Mouse (Mus musculus): ENCODE data around the gene Slc5a10.
"Not testable (repeated sequence)": the region's sequence is repeated elsewhere in the genome, so short reads cannot be mapped to it uniquely, and the experiment has no call there.

Slc5a10 gene

GRCm38 (mm10) chr11:61649626-61650025 lies 71.0 kb downstream of the Slc5a10 start:
- DNase-seq (ENCODE audit: low spot score in 2 of 2): no peak

- no peak for DNase-seq (ENCODE audit: low spot score in 2 of 2)
Measured at GRCm38 (mm10) chr11:61649163-61649580, 71.5 kb downstream of the Slc5a10 start.

DNA sequence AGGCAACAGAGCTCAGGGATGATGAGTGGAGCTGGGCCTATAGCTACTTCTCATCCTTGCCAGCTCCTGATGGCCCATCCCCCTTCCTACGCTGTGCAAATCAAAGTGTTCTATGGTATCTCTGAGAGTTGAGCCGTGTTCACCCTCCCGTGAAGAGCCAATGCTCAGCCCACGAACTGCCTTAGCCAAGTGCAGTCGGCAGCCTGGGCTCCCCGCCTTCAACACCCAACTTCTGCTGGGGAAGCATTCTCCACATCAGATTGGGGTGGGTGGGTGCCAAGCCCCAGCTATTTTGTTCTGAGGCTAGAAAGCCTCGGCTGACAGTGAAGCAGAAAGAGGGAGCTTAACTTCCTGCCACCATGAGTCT lies 71.9 kb downstream of the Slc5a10 start:
- no peak for DNase-seq (ENCODE audit: low spot score in 2 of 2)

DNA sequence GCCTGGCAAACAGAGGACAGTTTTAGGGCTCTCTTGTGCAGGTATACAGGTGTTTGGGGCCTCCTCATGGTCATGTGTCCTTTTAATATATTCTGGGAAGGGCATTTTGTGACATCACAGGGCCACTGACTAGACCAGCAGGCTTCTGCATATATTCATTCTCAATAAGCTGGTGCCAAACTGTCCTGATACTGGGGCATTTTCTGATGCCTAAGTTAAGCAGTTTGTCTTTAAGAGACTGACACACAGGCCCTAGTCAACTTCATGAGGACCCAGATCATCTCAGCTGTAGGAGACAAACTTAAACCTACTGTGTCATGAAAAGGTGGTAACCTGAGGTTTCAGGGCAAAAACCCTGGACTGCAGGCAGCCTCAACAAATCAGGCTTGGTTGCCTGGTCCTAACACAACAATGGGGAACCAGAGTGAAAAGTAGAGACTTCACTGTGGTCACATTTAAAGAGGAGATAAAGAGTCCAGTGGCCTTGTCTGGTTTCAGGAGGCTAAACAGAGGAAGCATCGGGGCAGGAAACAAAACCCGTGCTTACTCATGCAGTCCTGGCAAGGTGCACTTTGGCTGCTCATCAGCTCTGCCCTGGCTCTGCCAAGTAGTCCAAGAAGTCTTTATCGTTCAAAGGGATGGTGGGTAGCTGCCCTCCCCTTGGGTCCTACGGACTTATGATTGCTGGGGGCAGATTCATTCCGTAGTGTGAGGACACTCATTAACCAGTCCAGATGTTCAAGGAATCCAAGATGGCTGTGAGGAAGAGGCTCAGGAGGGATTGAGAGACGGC lies 72.5 kb downstream of the Slc5a10 start:
- no peak for DNase-seq (ENCODE audit: low spot score in 2 of 2)

- peak; percentile 68 to 81 for DNase-seq (ENCODE audit: low spot score in 2 of 2)
Measured at GRCm38 (mm10) chr11:61647110-61647910, 73.3 kb downstream of the Slc5a10 start.

DNA sequence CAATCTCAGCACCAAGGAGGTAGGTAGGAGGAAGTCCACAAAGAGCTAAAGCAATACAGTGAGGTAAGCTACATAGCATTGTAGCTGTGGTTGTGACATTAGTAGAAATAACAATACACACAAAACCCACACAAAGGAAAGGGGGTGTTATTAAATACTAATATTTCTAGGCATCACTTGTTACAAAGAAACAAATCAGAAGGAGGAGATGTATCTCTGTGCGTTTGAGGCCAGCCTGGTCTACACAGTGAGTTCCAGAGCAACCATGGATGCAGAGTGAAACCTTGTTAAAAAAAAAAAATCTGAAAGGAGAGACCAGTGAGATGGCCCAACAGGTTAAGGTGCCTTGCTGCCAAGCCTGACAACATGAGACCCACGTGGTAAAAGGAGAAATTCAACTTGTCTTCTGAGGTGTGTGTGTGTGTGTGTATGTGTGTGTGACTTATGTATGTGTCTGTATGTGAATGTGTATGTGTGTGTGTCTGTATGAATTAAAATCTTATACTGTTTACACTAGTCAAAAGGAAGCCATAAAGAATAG lies 74.1 kb downstream of the Slc5a10 start:
- DNase-seq (ENCODE audit: low spot score in 2 of 2): no peak

- no peak for DNase-seq (ENCODE audit: low spot score in 2 of 2)
Measured at GRCm38 (mm10) chr11:61645357-61645857, 75.2 kb downstream of the Slc5a10 start.

DNA sequence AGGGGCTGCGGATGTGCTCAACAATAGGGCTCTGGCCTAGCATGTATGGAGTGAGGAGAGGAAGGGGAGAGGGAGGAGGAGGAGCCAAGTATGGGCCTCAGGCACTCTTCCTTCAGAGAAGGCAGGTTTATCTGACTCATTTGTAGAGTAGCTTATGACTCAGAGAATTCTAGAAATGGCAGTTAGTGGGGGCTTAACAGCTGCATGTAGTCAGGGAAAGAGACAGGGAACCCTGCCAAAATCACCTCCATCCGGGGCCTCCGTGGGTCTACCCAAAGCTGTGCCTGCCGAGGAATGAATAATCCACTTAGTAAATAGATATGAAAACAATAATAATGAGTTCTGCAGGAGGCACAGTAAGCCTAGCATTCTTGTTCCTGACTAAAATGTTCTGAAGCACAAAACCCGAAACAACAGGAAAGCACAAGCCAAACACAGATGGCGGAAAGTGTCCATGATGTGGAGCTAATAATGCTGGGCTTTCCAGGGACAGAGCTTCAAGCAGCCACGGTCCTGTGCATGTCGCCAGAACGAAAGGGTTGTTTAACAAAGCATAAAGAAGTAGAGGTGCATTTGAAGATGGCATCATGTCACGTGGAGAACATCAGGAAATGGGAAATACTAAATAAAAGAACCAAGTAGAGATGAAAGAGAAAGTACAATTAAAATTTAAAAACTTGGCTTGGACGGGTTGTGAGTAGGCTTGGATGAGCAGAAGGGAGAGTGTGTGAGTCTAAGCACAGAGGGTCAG lies 75.9 kb downstream of the Slc5a10 start:
- no peak for DNase-seq (ENCODE audit: low spot score in 2 of 2)

DNA sequence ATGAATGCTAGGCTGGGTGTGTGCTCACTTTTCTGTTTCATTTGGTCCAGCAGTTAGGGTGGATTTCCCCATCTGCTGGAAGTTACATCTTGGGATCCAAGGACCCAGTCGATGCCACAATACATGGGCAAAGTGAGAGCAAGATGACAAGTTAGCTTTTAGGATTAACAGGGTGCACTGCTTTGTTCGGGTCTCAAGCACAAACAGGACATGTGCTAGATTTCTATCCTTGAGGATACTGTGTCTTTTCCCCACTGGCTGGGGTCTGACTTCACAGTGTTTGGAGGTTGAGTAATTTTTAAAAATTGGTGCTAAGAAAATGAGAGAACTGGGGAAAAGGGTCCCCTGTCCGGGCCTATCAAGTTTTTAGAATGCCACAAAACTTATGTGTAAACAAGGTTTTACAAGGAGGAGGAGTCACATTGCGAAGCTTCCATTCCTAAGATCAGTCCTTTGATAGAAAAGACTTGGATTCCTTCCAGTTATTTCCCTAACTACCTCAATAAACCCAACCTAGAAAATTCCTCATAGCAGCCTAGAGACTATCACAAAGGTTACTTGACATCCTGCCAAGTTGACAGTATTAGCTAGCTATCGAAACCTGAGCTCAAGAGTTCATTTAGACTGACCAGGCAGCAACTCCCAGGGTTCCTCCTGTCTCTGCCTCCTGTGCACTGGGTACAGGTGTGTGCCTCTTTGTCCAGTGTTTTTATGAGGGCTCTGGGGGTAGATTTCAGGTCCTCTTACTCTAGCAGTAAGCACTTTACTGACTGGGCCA lies 77.3 kb downstream of the Slc5a10 start:
- no peak for DNase-seq (ENCODE audit: low spot score in 2 of 2)

- DNase-seq (ENCODE audit: low spot score in 2 of 2): no peak
Measured at GRCm38 (mm10) chr11:61642106-61642505, 78.5 kb downstream of the Slc5a10 start.

- DNase-seq (ENCODE audit: low spot score in 2 of 2): not testable (repeated sequence)
Measured at GRCm38 (mm10) chr11:61640585-61640984, 80.0 kb downstream of the Slc5a10 start.

- DNase-seq (ENCODE audit: low spot score in 2 of 2): no peak
Measured at GRCm38 (mm10) chr11:61639601-61640177, 80.9 kb downstream of the Slc5a10 start.

DNA sequence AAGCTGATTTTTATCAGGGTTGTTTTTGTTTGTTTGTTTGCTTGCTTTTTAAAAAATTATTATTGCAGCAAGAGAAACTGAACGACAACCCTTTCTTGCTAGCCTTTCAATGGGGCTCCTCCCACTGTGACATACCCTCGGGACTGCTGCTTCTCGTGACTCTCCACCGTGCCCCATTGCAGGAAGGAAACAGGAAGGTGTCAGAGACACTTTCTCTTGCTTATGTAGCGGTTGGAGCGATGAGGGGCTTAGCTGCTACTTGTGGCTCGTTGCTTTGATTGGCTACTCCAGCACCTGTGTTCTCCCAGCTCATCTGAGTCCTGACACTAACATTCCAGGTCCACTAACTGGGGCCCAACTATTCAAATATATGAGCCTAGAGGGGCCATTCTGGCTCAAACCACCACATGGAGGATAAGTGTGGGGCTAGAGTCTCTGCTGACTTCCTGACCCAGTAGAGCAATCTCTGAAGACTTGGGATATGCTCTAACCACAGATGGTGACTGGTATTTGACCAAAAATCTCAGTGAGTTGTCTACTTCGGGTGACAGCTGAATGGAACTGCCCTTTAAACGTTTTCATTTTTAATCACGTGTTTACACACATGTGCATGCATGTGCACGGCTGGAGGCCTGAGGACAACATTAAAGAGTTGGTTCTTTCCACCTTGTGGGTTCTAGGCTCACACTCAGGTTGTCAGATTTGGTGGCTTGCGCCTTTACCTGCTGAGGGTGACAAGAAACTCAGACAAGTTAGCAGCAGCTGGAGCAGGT lies 81.7 kb downstream of the Slc5a10 start:
- peak; percentile 29 to 81 for DNase-seq (ENCODE audit: low spot score in 2 of 2)

GRCm38 (mm10) chr11:61637856-61638255 lies 82.8 kb downstream of the Slc5a10 start:
- no peak for DNase-seq (ENCODE audit: low spot score in 2 of 2)

GRCm38 (mm10) chr11:61637413-61637812 lies 83.2 kb downstream of the Slc5a10 start:
- no peak for DNase-seq (ENCODE audit: low spot score in 2 of 2)

DNA sequence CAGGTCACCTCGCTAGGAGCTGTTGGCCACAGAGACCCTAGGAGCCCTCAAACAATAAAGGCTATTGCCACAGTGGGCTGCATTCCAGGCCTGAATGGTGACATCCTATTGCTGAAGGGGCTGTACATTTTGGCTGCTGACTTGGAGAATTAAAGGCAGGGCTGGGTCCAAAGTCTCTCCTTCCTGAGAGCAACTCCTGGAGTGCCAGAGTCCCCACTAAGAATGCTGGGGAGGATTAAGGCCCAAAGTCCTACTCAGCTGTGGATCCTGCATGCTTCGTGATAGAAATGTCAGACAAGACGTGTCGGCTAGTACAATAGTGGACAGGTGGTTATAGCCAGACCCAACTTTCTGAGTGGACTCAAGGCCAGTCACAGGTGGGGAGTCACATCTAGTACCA lies 84.3 kb downstream of the Slc5a10 start:
- DNase-seq (ENCODE audit: low spot score in 2 of 2): not testable (repeated sequence)

DNA sequence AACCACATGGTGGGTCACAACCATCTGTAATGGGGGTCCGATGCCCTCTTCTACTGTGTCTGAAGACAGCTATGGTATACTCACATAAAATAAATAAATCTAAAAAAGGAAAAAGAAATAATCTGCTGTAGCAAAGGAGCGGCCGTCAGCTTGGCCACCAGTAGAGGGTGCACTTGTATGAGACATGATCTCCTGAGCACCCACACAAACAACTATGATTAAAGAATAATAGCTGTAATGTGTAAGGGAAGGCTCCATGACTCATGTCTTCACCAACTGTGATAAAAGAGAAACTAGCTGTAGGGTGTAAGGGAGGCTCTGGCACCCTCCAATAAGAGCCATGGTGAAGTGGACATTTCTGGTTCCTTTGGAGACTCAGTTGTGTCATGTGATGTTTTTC lies 91.0 kb downstream of the Slc5a10 start:
- DNase-seq (ENCODE audit: low spot score in 2 of 2): peak in 1 of 2 experiments; percentile 51

DNA sequence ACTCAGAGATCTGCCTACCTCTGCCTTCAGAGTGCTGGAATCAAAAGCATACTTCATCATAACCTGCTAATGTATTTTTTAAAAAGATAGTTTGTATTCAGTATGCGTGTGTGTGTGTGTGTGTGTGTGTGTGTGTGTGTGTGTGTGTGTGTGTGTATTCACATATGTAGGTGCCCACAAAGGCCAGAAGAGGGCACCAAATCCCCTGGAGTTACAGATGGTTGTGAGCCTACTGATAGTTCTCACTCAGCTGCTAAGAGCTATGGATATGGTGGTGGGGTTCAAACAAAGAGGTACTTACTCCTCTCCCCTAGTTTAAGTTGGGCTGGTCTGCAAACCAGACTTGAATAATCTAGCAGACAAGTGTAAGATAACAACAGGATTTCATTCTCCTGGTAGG lies 94.1 kb downstream of the Slc5a10 start:
- no peak for DNase-seq (ENCODE audit: low spot score in 2 of 2)

DNA sequence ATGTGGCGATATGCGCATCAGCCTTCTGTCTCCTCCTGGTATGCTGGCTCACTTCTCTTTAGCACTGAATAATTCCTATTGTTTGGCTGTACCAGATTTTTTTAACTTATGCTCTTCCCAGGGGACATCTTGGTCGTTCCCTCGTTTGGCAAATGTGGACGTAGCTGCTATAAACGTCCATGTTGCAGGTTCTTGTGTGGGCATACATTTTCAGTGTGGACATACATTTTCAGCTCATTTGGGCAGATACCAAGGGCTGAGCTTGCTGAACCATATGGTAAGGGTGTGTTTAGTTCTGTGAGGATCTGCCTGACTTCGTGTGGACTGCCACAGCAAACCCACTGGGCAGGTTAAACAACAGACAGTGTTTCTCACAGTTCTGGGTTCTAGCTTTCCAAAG lies 95.5 kb downstream of the Slc5a10 start:
- no peak for DNase-seq (ENCODE audit: low spot score in 2 of 2)

Data from natural killer cell, adult 2 months (primary cell).